Mouse (Mus musculus) A20 (cell line): Measurements from ENCODE around the gene Pdlim7.

Source experiments
- DNase-seq: peaks from one replicate; pipeline ENCODE4 v3.0.0-alpha.2; 2011; ENCODE audit warnings: low read depth, low spot score

Pdlim7 gene

DNA sequence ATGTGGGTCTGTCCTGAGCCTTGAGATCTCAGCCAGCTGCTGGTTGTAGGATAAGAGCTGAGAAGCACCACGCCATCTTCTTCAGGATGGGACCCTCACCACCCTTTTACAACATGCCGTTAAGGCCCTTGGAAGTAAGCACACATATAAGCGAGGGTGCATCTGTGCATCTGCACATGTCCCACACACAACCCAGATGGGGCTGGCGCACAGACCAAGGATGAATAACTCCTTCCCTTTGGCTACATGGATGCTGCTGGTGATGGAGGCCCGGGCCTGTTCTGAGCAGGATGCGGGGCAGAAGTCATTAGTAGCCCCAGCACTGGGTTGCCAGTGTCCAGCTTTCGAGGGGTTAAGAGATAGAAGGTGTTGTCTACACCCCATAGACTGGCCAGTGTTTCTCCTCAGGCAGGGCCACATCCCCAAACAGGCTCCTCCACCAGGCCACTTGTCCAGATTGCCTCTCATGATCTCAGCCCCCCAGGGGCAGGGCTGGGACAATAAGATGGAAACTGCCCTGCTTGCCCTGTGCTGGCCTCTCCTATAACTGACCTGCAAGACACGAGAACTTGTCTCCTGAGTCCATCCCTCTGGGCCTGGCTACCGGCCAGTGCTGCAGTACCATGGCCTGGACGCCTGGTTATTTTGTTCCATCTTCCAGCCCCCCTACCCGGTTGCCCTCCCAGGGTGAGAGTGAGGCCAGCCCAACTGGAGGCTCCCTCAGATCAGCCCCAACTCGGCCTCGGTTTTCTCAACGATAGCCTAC, 27.3 kb downstream of the Pdlim7 start:
- no peak for DNase-seq

DNA sequence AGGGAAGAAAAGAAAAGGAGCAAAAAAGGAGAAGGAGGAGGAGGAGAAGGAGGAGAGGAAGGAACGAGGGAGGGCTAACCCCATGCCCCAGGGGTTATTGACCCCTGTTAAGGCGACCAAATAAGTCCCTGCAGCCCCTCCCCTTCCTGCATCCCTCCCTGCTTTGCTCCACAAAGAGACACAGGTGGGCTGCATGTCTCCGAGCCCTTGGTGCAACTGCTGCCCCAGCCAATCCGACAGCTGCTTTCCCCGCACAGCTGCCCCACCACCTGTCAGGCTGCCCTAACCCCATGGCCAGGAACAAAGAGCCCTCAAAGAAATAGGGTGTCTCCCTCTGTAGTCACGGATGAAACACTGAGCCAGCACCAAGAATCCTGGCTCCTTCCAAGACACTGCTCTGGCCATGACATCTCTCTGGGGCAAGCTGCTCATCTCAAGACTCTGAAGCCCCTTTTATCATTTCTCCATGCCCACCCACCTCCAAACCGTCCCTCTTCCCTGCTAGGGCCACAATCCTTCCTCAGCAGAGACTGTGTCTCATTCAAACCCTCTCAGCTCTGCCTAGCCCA, 28.9 kb downstream of the Pdlim7 start:
- DNase-seq, result no peak

DNA sequence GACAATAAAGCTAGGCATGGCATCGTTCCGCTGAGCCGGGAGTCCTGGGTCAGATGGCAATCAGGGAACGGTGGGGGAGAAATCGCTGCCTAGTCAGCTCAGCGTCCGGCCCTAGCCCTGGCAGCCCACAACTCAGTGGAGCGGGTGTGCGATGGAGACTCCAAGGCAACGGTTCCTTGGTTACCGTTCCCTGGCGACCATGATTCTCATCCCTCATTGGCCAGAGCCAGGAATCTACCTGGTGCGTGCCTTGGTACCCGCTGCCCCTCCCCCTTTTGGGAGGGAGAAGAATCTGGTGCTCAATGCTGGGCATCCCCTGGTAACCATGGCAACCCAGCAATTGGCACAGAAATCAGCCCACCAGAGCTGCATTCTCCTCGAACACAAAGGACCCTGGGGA, 29.9 kb downstream of the Pdlim7 start:
- DNase-seq, result no peak

DNA sequence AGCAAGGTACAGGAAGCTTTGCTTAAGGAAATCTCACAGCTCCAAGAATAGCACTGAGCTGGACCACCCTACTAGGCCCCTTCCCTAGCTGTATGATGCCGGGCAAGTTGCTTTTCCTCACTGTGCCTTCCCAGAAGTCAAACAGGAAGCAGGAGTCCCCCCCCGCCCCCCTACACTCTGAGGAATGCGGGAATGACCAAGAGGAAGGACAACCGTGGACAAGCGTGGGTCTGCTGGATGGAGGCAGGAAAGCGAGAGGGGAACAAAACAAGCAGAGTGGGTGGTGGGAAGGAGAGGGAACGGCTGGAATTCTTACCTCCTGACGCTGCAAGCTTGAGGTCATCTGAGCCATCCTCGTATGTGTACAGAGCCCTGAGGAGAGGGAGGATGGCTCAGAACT, 30.4 kb downstream of the Pdlim7 start:
- no peak for DNase-seq

DNA sequence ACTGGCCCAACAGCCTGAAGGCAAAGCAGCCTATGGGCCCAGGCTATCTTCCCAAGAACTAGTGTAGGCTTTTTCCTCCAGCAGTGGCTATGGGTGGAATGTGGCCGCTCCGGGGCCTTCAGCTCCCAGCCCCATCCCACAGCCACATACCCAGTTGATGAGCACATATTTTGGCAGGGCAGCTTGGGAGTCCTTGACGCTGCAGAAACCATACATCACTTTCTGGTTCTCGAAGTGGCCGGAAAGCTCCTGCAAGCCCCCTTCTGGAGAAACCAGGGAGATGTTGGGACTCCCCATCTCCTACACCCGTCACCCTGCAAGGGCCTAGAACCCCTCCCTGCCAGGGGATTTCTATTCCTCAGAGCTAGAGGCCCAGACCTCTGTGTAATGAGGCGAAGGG, 30.9 kb downstream of the Pdlim7 start:
- no peak for DNase-seq

DNA sequence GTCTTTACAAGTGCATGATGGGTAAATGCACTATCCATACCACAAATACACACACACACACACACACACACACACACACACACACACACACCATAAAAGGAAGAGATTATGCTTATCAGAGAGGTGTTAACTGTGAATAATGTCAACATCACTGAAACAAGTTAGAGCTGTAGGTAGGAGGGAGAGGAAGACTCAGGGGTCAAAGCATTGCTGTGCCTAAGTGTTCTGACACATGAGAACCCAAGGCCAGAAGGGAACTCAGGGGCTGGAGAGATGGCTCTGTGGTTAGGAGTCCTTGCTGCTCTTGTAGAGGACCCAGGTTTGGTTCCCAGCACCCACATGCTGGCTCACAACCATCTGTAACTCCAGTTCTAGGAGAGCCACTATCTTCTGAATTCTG, 33.5 kb downstream of the Pdlim7 start:
- DNase-seq, result no peak

GRCm38 (mm10) chr13:55479008-55479407, 34.5 kb downstream of the Pdlim7 start:
- DNase-seq, result peak; percentile 70

GRCm38 (mm10) chr13:55478036-55478435, 35.4 kb downstream of the Pdlim7 start:
- DNase-seq, result peak; percentile 82

GRCm38 (mm10) chr13:55477492-55477891, 36.0 kb downstream of the Pdlim7 start:
- no peak for DNase-seq

- no peak for DNase-seq
Observed at GRCm38 (mm10) chr13:55476256-55476655, 37.2 kb downstream of the Pdlim7 start.

DNA sequence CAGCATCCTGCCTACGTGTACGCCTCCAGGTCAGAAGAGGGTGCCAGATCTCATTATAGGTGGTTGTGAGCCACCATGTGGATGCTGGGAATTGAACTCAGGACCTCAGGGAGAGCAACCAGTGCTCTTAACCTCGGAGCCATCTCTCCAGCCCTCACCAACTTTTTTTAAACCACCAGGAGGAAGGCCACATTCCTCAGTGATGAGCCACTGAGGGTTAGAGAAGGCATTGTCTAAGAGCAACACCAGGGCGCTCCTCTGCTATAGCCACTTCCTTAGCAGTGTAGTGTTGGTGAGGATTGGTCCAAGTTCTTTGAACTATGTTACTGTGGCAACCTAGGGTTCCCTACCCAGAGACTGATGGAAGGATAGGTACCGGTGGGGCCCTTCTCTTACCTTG, 37.7 kb downstream of the Pdlim7 start:
- no peak for DNase-seq

DNA sequence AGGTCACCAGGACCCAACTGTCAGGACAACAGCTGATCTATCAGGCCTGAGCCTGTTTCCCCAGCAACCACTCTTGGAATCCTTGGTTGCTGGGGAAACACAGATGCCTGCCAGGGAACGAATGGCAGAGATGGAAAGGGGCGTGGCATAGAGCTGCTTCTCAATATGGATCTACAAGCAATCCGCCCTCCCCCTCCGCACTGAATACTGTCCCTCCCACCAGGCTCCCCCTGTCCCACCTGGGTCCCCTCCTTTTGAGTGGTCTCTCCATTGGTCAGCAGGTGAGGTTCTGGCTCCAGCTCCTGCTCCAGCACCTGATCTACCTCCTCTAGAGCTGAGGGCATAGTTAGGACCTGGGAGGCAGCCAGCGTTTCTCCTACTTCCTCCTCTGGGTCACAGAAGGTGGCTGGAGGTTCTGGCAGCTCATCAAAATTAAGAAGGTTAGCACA, 38.8 kb downstream of the Pdlim7 start:
- DNase-seq, result no peak

GRCm38 (mm10) chr13:55473961-55474360, 39.5 kb downstream of the Pdlim7 start:
- DNase-seq, result no peak

DNA sequence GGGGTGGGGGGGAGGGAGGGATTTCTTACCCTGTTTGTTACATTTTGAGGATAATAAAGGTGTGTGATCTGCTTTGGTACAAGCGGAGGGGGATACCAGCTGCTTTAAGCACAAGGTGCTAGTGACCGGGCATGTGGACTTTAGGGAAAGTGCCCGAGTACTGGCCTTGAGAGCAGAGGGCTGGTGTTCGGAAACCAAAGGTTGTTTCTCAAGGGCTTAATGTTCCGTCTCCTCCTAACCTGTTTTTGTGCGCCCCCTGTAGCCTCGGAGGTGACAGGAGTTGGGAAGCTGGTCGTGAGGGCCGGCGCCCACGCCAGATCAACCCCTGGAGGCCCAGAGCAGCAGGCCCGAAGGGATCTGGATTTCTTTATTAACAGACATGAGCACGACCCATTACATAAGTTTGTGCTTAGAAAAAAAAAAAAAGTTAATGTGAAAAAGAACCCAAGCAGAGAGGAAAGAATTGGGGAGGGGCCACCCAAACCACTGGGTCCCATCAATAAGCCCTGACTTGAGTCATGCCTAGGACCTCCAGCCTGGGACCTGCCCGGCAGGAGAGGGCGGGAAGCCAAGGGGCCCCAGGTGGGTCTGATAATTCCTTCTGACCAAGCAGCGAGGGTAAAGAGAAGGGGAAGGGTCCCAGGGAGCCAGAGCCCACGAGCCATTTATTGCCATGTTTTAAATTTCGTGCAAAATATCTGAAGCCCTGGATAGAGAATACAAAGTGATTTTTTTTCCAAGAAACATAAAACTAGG, 40.2 kb downstream of the Pdlim7 start:
- DNase-seq, result peak; percentile 86

DNA sequence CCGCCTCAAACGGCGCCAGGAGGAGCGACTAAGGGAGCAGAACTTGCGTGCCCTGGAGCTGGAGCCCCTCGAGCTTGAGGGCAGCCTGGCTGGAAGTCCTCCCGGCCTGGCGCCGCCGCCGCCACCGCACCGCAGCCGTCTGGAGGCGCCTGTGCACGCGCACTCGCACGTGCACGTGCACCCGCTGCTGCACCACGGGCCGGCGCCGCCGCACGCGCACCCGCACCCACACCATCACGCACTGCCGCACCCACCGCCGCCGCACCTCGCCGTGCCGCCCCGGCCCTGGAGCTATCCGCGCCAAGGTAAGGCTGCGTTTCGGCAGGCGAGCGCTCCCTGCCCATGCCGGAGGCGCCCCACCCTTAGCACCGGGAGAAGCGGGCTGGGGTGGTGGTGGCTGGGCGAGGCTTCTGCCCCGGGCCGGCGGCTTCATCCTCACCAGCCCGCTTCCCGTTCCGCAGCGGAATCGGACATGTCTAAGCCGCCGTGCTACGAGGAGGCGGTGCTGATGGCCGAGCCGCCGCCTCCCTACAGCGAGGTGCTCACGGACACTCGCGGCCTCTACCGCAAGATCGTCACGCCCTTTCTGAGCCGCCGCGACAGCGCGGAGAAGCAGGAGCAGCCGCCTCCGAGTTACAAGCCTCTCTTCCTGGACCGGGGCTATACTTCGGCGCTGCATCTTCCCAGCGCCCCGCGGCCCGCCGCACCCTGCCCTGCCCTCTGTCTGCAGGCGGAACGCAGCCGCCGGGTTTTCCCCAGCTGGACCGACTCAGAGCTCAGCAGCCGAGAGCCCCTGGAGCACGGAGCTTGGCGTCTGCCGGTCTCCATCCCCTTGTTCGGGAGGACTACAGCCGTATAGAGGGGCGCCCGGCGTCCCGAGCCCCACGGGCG, 41.1 kb downstream of the Pdlim7 start:
- DNase-seq, result peak; percentile 89

DNA sequence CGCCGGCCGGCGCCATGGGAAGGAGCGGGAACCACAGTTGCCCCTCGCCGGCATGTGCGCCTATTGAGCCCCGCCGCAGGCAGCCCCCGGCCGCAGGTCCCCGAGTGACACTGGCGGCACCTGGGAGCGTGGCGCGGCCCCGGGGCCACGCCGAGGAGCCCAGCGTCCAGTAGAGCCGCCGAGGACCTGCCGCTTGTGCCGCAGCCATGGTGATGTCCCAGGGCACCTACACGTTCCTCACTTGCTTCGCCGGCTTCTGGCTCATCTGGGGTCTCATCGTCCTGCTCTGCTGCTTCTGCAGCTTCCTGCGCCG, 41.7 kb downstream of the Pdlim7 start:
- DNase-seq, result no peak

- peak; percentile 94 for DNase-seq
Observed at GRCm38 (mm10) chr13:55471156-55471818, 42.2 kb downstream of the Pdlim7 start.

GRCm38 (mm10) chr13:55470372-55470771, 43.1 kb downstream of the Pdlim7 start:
- DNase-seq, result no peak

DNA sequence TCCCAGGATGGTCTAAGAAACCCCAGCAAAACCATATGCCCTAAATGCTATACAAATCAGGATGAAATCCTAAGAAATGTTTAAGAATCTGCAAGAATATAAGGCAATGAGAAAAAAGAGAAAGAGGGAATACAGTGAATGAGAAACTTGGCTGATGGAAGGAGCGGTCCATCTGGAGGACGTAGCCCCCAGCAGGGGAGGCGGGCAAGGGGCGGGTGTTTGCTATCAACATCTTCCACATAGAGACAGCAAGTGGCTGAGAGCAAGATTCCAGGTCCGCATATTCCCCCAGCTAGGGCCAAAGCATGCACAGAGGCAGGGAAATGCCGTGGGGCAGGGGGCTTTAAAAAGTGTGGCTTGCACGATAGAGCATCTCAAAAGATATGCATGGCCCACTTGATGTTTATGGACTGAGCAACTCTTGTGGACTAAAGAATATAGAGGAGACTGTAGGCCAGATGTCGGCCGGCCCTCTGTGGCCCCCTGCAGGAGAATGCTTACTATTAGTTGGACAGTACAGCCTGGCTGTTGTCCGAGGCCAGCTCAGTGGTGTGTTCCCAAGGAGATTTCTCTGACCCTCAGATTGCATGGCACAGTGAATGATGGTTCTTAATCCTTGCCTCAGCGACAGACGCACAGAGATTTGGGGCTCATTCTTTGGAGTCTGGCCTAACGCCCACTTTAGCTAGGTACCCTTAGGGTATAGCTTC, 44.5 kb downstream of the Pdlim7 start:
- DNase-seq, result peak; percentile 63

- no peak for DNase-seq
Observed at GRCm38 (mm10) chr13:55465830-55466440, 47.5 kb downstream of the Pdlim7 start.
